Mouse (Mus musculus) G1E (cell line): ENCODE measurements at regions not wholly inside any gene's neighbourhood (a gene's known extent, or its start where the extent isn't known, plus 50 kb on each side); places are given as distances from the start of the nearest gene placed in this dataset.

Source experiments
- ATAC-seq: 2 replicates; pipeline ENCODE4 v1.8.0; 2016; ENCODE audit warnings: mild to moderate bottlenecking; ENCODE audit not compliant: insufficient number of reproducible peaks, poor library complexity, low FRiP score, severe bottlenecking; ENCODE audit errors: extremely low read depth
- DNase-seq: peaks from one replicate; pipeline ENCODE4 v3.0.0; 2012; ENCODE audit warnings: low spot score
- H3K27me3 ChIP-seq: 2 replicates; pipeline ENCODE4 v1.6.1; 2012; ENCODE audit warnings: mild to moderate bottlenecking, low read length, inconsistent platforms; ENCODE audit not compliant: insufficient read depth
- H3K36me3 ChIP-seq: replicated peaks from 2 replicates; pipeline ENCODE3; 2012; ENCODE audit warnings: mild to moderate bottlenecking, inconsistent platforms
- H3K4me1 ChIP-seq: 2 replicates; pipeline ENCODE4 v1.6.1; 2012; ENCODE audit warnings: low read depth, low read length, inconsistent platforms, mixed read lengths; ENCODE audit not compliant: insufficient read depth
- H3K4me3 ChIP-seq: 2 replicates; pipeline ENCODE4 v1.5.1; 2012; ENCODE audit warnings: low read depth, mild to moderate bottlenecking, inconsistent platforms, low read length, moderate library complexity, mixed read lengths
- H3K9me3 ChIP-seq: replicated peaks from 2 replicates; pipeline ENCODE4 v1.6.1; 2012; ENCODE audit warnings: inconsistent platforms
- CTCF ChIP-seq: IDR thresholded peaks from 2 replicates; pipeline ENCODE4 v1.5.1; 2012; ENCODE audit warnings: low read depth, low read length, inconsistent platforms, mixed read lengths
- GATA1 ChIP-seq: IDR thresholded peaks from 2 replicates; pipeline ENCODE4 v1.6.1; 2012; ENCODE audit warnings: borderline replicate concordance, low read length, inconsistent platforms, mixed read lengths
- GATA2 ChIP-seq: IDR thresholded peaks from 2 replicates; pipeline ENCODE4 v1.6.1; 2012; ENCODE audit warnings: low read depth, low read length, inconsistent platforms, borderline replicate concordance
- POLR2AphosphoS5 ChIP-seq: IDR thresholded peaks from 2 replicates; pipeline ENCODE4 v1.6.1; 2012; ENCODE audit warnings: low read depth, low read length, inconsistent platforms; ENCODE audit not compliant: insufficient replicate concordance
- TAL1 ChIP-seq: conservative IDR thresholded peaks from 2 replicates; pipeline ENCODE4 v1.6.1; 2012; ENCODE audit warnings: low read depth, low read length, inconsistent platforms, mixed read lengths

DNA sequence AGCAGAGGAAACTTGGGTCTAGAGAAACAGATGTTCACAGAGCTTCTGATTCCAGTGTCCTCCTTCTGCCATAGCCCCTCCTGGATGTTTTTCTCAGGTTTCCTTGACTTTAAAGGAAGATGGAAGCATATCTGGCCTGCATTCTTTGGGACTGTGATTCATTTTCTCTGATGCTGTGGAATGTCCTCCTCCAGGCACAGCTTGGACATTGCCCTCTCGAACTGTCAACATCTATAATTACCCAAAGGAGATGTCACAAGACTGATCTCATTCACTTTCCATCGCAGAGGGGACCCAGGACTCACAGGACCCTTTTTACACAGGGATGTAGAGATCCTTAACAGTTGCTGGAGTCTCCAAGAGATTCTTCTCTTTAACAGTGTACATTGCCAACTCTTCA is 345.9 kb upstream of the Gm21798 start:
- Histone ChIP-seq H3K9me3 (no peaks in the 10 kb centered on the region), H3K4me3 (no peak overlapping the region), H3K36me3 (no peaks in the 10 kb centered on the region), H3K27me3 (peaks cover 2% of the 10 kb centered on the region; the same call in 1 of the 2 replicates), H3K4me1 (no peaks in the 10 kb centered on the region)
- no peak for DNase-seq
- no peak for ATAC-seq
- TF ChIP-seq TAL1 (no peak), GATA1 (no peak), GATA2 (no peak), CTCF (no peak), POLR2AphosphoS5 (no peak)

DNA sequence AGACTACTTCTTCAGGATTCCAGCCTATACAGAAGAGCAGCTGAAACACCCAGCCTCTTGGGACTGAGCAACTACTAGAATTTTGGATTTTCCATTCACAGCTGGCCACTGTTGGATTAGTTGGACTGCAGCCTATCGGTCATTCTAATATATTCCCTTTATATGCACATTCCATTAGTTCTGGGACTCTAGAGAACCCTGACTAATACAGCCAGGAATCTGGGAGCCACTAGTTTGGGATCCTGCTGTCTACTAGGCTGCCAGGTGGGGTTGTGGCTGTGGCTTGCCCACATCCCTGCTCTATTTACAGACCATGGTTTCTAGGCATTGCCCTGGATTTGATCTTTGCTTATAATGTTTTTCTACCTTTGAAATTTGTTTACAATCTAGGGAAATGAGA is 343.3 kb upstream of the Gm21798 start:
- TF ChIP-seq GATA2 (no peak), CTCF (no peak), POLR2AphosphoS5 (no peak), GATA1 (no peak), TAL1 (no peak)
- H3K27me3 ChIP-seq, result peaks cover 8% of the 10 kb centered on the region
- H3K9me3 ChIP-seq, result no peaks in the 10 kb centered on the region
- no peaks in the 10 kb centered on the region for H3K36me3 ChIP-seq
- H3K4me3 ChIP-seq, result no peak overlapping the region
- H3K4me1 ChIP-seq, result no peaks in the 10 kb centered on the region
- DNase-seq (no peak), ATAC-seq (no peak)

DNA sequence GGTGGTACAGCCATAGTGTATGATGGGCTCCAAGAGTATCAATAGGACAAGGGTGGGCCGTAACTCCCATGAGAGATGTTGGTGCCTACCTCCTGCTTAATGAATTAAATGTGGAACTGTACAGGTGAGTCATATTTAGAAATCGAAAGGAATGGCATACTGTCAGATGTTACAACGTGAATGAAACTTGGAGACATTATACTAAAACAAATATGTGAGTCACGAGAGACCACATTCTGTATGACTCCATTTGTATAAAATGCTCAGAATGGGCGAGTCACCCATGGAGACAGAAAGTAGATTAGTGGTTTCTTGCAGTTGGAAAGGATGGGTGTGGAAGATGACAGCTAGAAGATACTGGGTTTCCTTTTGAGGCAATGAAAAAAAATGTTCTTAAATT is 340.4 kb upstream of the Gm21798 start:
- peaks cover 6% of the 10 kb centered on the region for H3K27me3 ChIP-seq
- no peaks in the 10 kb centered on the region for H3K4me1 ChIP-seq
- H3K9me3 ChIP-seq, result no peaks in the 10 kb centered on the region
- no peaks in the 10 kb centered on the region for H3K36me3 ChIP-seq
- TF ChIP-seq GATA1, result no peak
- no peak for TF ChIP-seq TAL1
- TF ChIP-seq GATA2, result no peak
- H3K4me3 ChIP-seq, result no peak overlapping the region
- ATAC-seq (no peak), DNase-seq (no peak)

DNA sequence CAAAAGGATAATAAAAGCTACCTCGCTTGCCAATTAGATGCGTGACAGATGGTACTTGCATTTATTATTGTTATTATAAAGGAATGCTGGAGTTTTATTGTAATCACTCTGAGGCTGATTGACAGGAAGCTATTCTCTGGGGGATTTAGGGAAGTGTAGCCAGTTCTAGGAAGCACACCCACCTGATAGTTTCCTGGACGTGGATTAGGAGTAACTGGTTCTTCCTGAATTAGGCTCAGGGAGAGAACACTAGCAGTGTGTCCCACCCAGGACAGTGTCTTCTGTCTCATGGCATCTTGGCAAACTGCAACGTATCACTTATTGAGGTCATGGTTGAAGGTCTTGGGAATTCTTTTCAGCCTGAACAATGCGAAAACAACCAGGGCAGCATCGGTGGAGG is 336.9 kb upstream of the Gm21798 start:
- no peak for ATAC-seq
- no peaks in the 10 kb centered on the region for H3K4me1 ChIP-seq
- H3K9me3 ChIP-seq, result no peaks in the 10 kb centered on the region
- H3K4me3 ChIP-seq, result no peak overlapping the region
- DNase-seq, result no peak
- TF ChIP-seq GATA2 (no peak), GATA1 (no peak), CTCF (no peak), TAL1 (no peak), POLR2AphosphoS5 (no peak)
- peaks cover 6% of the 10 kb centered on the region for H3K27me3 ChIP-seq
- H3K36me3 ChIP-seq, result no peaks in the 10 kb centered on the region

DNA sequence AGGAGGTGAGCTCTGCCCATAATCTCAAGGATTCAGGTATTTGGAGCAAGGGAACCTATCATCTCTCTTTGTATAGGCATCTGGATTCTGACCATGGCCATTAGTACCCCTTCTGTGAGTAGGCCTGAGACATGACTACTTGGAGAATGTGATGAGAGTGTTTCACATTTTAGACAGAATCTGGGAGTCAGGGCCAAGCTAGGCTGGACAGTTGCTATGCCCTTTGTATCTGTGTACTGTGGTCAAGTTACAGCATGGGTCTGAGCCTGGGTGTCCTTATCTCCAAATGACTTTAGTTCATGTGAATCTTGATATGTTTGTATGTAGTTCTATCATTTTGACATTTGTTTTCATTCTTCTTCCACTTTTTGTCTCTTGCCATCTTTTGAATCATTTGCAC is 336.3 kb upstream of the Gm21798 start:
- no peaks in the 10 kb centered on the region for H3K36me3 ChIP-seq
- DNase-seq (no peak), ATAC-seq (no peak)
- no peaks in the 10 kb centered on the region for H3K9me3 ChIP-seq
- TF ChIP-seq GATA2, result no peak
- no peak for TF ChIP-seq POLR2AphosphoS5
- TF ChIP-seq TAL1, result no peak
- no peak for TF ChIP-seq GATA1
- no peak overlapping the region for H3K4me3 ChIP-seq
- peaks cover 6% of the 10 kb centered on the region for H3K27me3 ChIP-seq
- H3K4me1 ChIP-seq, result no peaks in the 10 kb centered on the region

DNA sequence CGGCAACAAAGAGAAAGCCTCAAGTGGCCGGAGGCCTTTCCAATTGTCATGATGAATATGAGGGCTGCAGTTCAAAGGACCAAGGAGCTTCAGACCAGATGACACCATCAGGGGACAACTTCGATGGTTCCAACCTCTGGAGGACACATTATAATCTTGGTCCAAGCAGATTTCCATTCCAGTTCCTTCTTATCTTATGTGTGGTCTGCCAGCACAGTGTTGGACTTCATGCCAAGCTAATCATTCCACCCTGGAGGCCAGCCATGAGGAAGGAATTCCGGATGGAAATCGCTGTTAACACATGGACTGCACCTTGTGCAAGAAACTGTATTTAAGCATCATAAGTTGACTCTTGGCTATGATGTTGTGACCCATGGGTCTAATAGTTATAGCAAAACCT is 334.5 kb upstream of the Gm21798 start:
- no peak overlapping the region for H3K4me3 ChIP-seq
- H3K27me3 ChIP-seq, result 0 out of 2 replicates have a peak, but pooled peaks cover 4% of the 10 kb centered on the region
- no peaks in the 10 kb centered on the region for H3K36me3 ChIP-seq
- TF ChIP-seq CTCF (no peak), GATA2 (no peak), GATA1 (no peak), TAL1 (no peak), POLR2AphosphoS5 (no peak)
- H3K4me1 ChIP-seq, result no peaks in the 10 kb centered on the region
- ATAC-seq (no peak), DNase-seq (no peak)
- H3K9me3 ChIP-seq, result no peaks in the 10 kb centered on the region

DNA sequence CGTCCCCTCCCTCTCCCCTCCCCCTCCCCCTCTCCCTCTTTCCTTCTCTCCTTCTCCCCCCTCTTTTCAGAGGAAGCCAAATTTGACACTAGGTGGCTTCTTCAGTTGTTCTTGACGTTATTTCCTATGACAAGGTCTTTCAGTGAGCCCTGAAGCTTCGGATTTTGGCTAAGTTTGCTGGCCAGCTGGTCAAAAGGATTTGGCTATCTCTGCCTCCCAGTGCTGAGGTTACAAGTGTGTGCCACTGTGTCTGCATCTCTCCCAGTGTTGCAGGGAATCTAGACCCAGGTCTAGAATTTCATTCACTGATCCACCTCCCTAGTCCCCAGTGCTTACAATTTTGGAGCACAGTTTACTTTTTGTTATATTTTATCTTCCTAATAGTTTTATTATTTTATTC is 329.7 kb upstream of the Gm21798 start:
- H3K9me3 ChIP-seq, result no peaks in the 10 kb centered on the region
- no peak for ATAC-seq
- H3K4me3 ChIP-seq, result no peak overlapping the region
- H3K4me1 ChIP-seq, result no peaks in the 10 kb centered on the region
- no peak for DNase-seq
- TF ChIP-seq POLR2AphosphoS5, result no peak
- TF ChIP-seq CTCF, result no peak
- no peak for TF ChIP-seq GATA1
- TF ChIP-seq GATA2, result no peak
- no peak for TF ChIP-seq TAL1
- no peaks in the 10 kb centered on the region; the same call in 1 of the 2 replicates for H3K27me3 ChIP-seq
- no peaks in the 10 kb centered on the region for H3K36me3 ChIP-seq
